Mouse (Mus musculus) CD4-positive naive resting alpha-beta T cell, adult 57 days (primary cell): Measurements from ENCODE around the gene Gm28036. TPM values are rescaled to one million over a fixed set of nuclear protein-coding genes. Genes with fewer than 3 reads are reported as not detected.

Experiments
- total RNA-seq: library from RNA; stranded (reverse); gene quantifications from one replicate; pipeline ENCODE4 v1.2.4, GENCODE M21; 2023

Gm28036 gene
- total RNA-seq: 22.6 TPM

GRCm38 (mm10) chr2:156126992-156127391 is at the start of gene Gm28036:
Gene Gm28036 (minus strand): TSS chr2:156127092.

GRCm38 (mm10) chr2:156143953-156144724 is 17.2 kb upstream of the Gm28036 start, which contains the start of the genes Romo1 and Nfs1:
Gene Romo1 (plus strand): TSS chr2:156144039.
Gene Nfs1 (minus strand): TSS chr2:156144186.

DNA sequence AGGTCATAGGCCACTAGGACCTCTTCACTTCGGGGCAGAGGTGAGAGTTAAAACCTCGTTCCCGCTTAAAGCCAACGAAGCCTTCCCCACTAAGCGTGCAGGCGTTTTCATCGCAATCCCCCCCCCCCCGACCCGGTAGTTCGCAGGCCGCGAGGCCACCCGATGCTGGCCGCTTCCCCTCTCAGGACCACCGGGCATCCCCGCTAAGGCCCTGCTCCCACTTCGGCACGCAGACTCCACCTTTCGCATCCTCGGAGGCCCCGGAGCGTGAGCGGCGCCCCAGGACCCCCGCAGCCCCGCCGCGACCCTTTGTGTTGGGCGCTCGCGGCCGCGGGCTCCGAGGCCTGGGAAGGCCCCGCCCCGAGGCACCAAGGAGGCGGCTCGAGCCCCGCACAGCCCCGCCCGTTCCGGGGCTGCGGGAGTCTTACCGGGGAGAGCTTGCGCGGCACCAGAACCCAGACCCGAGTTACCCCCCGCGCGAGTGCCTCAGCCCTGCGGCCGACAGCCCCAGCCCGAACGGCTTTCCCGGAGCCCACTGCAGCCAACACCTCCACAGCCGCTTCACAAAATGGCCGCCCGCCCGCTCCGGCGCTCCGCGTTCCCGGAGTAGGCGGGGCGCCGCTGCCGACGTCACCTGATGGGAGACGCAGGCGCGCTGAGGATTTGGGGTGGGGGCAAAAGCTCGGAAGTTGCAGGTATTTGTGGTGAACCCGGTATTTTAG is 15.4 kb downstream of the Gm28036 start, which contains the start of the genes Cpne1 and Rbm12:
Cpne1 (minus strand) TSS at position 608 of the 722 bp plus-strand sequence.
Rbm12 (minus strand) TSS at position 621 of the 722 bp plus-strand sequence.

GRCm38 (mm10) chr2:156065099-156066041 is 61.5 kb downstream of the Gm28036 start, which contains the start of gene Spag4:
Gene Spag4 (plus strand): TSS chr2:156065175.

DNA sequence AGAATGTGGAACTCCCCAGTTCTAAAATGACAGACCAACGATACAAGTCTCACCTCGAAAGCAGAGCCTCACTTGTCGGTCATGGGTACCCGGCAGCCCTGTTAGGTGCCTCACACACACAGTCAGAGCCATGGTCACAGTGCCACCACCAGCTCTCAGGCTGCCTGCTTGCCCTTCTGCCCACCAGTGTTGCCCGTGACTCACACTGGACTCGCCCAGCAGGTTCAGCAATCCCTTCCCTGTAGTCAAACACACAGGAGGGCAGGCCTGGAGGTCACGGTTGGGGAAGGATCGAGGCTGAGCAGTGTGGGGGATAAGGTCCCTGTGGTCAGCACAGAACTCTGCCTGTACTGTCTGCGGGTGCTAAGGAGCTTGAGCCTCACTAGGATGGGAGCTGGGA is 74.1 kb downstream of the Gm28036 start, which contains the start of gene Fer1l4:
Fer1l4 (minus strand) TSS at position 132 of the 400 bp plus-strand sequence.

Other genes starting within 250 kb of the Gm28036 start
- gene Uqcc1, start 196.8 kb downstream of the Gm28036 start, total RNA-seq: 44.3 TPM
- gene Gm15557, start 186.4 kb downstream of the Gm28036 start, total RNA-seq: not detected
- not detected for gene Gdf5, start 181.7 kb downstream of the Gm28036 start, total RNA-seq
- gene Cep250, start 170.6 kb downstream of the Gm28036 start, total RNA-seq: 42.1 TPM
- gene 6430550D23Rik, start 119.1 kb downstream of the Gm28036 start, total RNA-seq: 1.7 TPM
- 58.9 TPM for gene Ergic3, start 119.0 kb downstream of the Gm28036 start, total RNA-seq
- gene Fer1l4, start 74.1 kb downstream of the Gm28036 start, total RNA-seq: not detected
- 5.2 TPM for gene Spag4, start 61.9 kb downstream of the Gm28036 start, total RNA-seq
- gene Cpne1, start 15.1 kb downstream of the Gm28036 start, total RNA-seq: 54.2 TPM
- 33.6 TPM for gene Rbm12, start 15.1 kb downstream of the Gm28036 start, total RNA-seq
- gene Romo1, start 16.9 kb upstream of the Gm28036 start, total RNA-seq: 59.9 TPM
- 28.3 TPM for gene Nfs1, start 17.1 kb upstream of the Gm28036 start, total RNA-seq
- gene Rbm39, start 53.1 kb upstream of the Gm28036 start, total RNA-seq: 2,271 TPM
- 77.4 TPM for gene Phf20, start 69.4 kb upstream of the Gm28036 start, total RNA-seq
- 6.3 TPM for gene Cnbd2, start 185.2 kb upstream of the Gm28036 start, total RNA-seq
- 109 TPM for gene Scand1, start 185.6 kb upstream of the Gm28036 start, total RNA-seq